Comparison of ENCODE assay signal across 7 mouse cellular contexts in genomic region chr1:39577253-39577705, GRCm38 (mm10). TPM values are rescaled to one million over a fixed set of nuclear protein-coding genes. Genes with fewer than 3 reads are reported as not detected.
DNase-seq lines count a peak whose midpoint lies in the region; ATAC-seq lines count a peak whose summit lies in the region.

Gene Rnf149 (minus strand): TSS chr1:39577405.

- peak; percentile 99 for DNase-seq in adrenal gland, postnatal 14 days
- peak; percentile 95 for DNase-seq in embryonic facial prominence, embryonic 11.5 days (ENCODE audit: low spot score)
- peak; percentile 97 for DNase-seq in kidney, adult 18-20 months
- peak; percentile 98 for DNase-seq in limb, embryonic 11.5 days (ENCODE audit: low spot score)
- DNase-seq in midbrain, embryonic 14.5 days, result peak; percentile 97
- peak; percentile 95 to 99 for DNase-seq in spleen, adult 18-20 months

- H3K27me3 ChIP-seq in embryonic facial prominence, embryonic 11.5 days (ENCODE audit: control insufficient read depth, insufficient read depth, low read length), result no peaks in the 10 kb centered on the region
- H3K27me3 ChIP-seq in limb, embryonic 11.5 days (ENCODE audit: control insufficient read depth, insufficient read depth, low read length), result no peaks in the 10 kb centered on the region
- no peaks in the 10 kb centered on the region for H3K27me3 ChIP-seq in midbrain, embryonic 14.5 days (ENCODE audit: control insufficient read depth, insufficient read depth, low read length)

- peak within 1 kb of the TSS; percentile 58 for H3K4me2 ChIP-seq in embryonic facial prominence, embryonic 11.5 days (ENCODE audit: low read depth, low read length)
- peak within 1 kb of the TSS; percentile 56 for H3K4me2 ChIP-seq in limb, embryonic 11.5 days (ENCODE audit: low read depth, severe bottlenecking)
- peak within 1 kb of the TSS; percentile 62 for H3K4me2 ChIP-seq in midbrain, embryonic 14.5 days (ENCODE audit: low read length)

- H3K36me3 ChIP-seq in embryonic facial prominence, embryonic 11.5 days (replicated peaks; ENCODE audit: control insufficient read depth, insufficient read depth, low read depth, low read length), result no peaks in the 10 kb centered on the region
- no peaks in the 10 kb centered on the region for H3K36me3 ChIP-seq in limb, embryonic 11.5 days (ENCODE audit: control insufficient read depth, insufficient read depth, low read length)
- no peaks in the 10 kb centered on the region for H3K36me3 ChIP-seq in midbrain, embryonic 14.5 days (ENCODE audit: control insufficient read depth, insufficient read depth, low read length)

- no peaks in the 10 kb centered on the region for H3K4me1 ChIP-seq in embryonic facial prominence, embryonic 11.5 days (ENCODE audit: control insufficient read depth, insufficient read depth, low read length)
- H3K4me1 ChIP-seq in limb, embryonic 11.5 days (ENCODE audit: control insufficient read depth, insufficient read depth, low read length), result peaks cover 10% of the 10 kb centered on the region
- peaks cover 15% of the 10 kb centered on the region for H3K4me1 ChIP-seq in midbrain, embryonic 14.5 days (ENCODE audit: control insufficient read depth, insufficient read depth, low read length)

- peak within 1 kb of the TSS; percentile 96 for H3K27ac ChIP-seq in embryonic facial prominence, embryonic 11.5 days (replicated peaks; ENCODE audit: low read depth, low read length)
- H3K27ac ChIP-seq in limb, embryonic 11.5 days (replicated peaks; ENCODE audit: low read depth, low read length), result peak within 1 kb of the TSS; percentile 99
- peak within 1 kb of the TSS; percentile 96 for H3K27ac ChIP-seq in midbrain, embryonic 14.5 days (replicated peaks; ENCODE audit: low read depth, low read length)

- H3K4me3 ChIP-seq in embryonic facial prominence, embryonic 11.5 days (ENCODE audit: low read depth, low read length), result peak within 1 kb of the TSS; percentile 81
- peak within 1 kb of the TSS; percentile 87 for H3K4me3 ChIP-seq in limb, embryonic 11.5 days (ENCODE audit: low read depth, low read length)
- peak within 1 kb of the TSS; percentile 90 for H3K4me3 ChIP-seq in midbrain, embryonic 14.5 days (replicated peaks; ENCODE audit: low read depth, low read length)

- no peaks in the 10 kb centered on the region for H3K9me3 ChIP-seq in embryonic facial prominence, embryonic 11.5 days (replicated peaks; ENCODE audit: control insufficient read depth, low read length)
- H3K9me3 ChIP-seq in limb, embryonic 11.5 days (ENCODE audit: control insufficient read depth, low read length), result no peaks in the 10 kb centered on the region
- no peaks in the 10 kb centered on the region for H3K9me3 ChIP-seq in midbrain, embryonic 14.5 days (ENCODE audit: control insufficient read depth, low read length)

- peak; percentile 95 for ATAC-seq in embryonic facial prominence, embryonic 11.5 days (replicated peaks; ENCODE audit: insufficient number of reproducible peaks, low FRiP score, low TSS enrichment, low read depth)
- peak; percentile 76 for ATAC-seq in granulocyte monocyte progenitor cell, adult 5-6 weeks (replicated peaks; ENCODE audit: poor library complexity, severe bottlenecking)
- ATAC-seq in limb, embryonic 11.5 days (ENCODE audit: insufficient number of reproducible peaks, low FRiP score, low TSS enrichment, low read depth), result peak; percentile 97
- ATAC-seq in midbrain, embryonic 14.5 days (ENCODE audit: low FRiP score, low TSS enrichment), result peak; percentile 97

- H3K9ac ChIP-seq in embryonic facial prominence, embryonic 11.5 days (replicated peaks; ENCODE audit: low read length), result peak within 1 kb of the TSS; percentile 91
- H3K9ac ChIP-seq in limb, embryonic 11.5 days (ENCODE audit: low read length), result peak within 1 kb of the TSS; percentile 93
- peak within 1 kb of the TSS; percentile 86 for H3K9ac ChIP-seq in midbrain, embryonic 14.5 days (replicated peaks; ENCODE audit: low read length)

- under 1% methylated on average over 48 of the region's 49 CpGs for WGBS in embryonic facial prominence, embryonic 11.5 days
- under 1% methylated on average over 49 of the region's 49 CpGs for WGBS in limb, embryonic 11.5 days
- under 1% methylated on average over 49 of the region's 49 CpGs for WGBS in midbrain, embryonic 14.5 days

RNA-seq across cellular contexts. Expression of gene Rnf149, which starts in this region (rescaled TPM):
- 38.4 and 40.1 TPM in 2 replicates for total RNA-seq in adrenal gland, postnatal 14 days (2021)
- polyA plus RNA-seq in embryonic facial prominence, embryonic 11.5 days (2014; fragmentation: Nextera tagmentation; extraction: Ambion mirVana), result 25.2 and 27.7 TPM in 2 replicates
- total RNA-seq in granulocyte monocyte progenitor cell, adult 5-6 weeks (2014; fragmentation: Nextera tagmentation), result 34.0 and 37.2 TPM in 2 replicates
- 34.6 and 34.8 TPM in 2 replicates for total RNA-seq in granulocyte monocyte progenitor cell, adult 5-6 weeks (2017)
- 26.2 and 32.4 TPM in 2 replicates for polyA plus RNA-seq in limb, embryonic 11.5 days (2014; fragmentation: Nextera tagmentation; extraction: Ambion mirVana)
- 21.5 and 25.7 TPM in 2 replicates for polyA plus RNA-seq in midbrain, embryonic 14.5 days (2014; fragmentation: Nextera tagmentation; extraction: Ambion mirVana)

Comparison
In these comparisons a context has a peak if more than half of its experiments do, and no peak if none do; other contexts are left out.
1. Peak in every context shown above with its lines: DNase-seq, ATAC-seq, H3K4me3 ChIP-seq and H3K27ac ChIP-seq.